ENCODE assay signal across 8 mouse cellular contexts in the genomic region with DNA sequence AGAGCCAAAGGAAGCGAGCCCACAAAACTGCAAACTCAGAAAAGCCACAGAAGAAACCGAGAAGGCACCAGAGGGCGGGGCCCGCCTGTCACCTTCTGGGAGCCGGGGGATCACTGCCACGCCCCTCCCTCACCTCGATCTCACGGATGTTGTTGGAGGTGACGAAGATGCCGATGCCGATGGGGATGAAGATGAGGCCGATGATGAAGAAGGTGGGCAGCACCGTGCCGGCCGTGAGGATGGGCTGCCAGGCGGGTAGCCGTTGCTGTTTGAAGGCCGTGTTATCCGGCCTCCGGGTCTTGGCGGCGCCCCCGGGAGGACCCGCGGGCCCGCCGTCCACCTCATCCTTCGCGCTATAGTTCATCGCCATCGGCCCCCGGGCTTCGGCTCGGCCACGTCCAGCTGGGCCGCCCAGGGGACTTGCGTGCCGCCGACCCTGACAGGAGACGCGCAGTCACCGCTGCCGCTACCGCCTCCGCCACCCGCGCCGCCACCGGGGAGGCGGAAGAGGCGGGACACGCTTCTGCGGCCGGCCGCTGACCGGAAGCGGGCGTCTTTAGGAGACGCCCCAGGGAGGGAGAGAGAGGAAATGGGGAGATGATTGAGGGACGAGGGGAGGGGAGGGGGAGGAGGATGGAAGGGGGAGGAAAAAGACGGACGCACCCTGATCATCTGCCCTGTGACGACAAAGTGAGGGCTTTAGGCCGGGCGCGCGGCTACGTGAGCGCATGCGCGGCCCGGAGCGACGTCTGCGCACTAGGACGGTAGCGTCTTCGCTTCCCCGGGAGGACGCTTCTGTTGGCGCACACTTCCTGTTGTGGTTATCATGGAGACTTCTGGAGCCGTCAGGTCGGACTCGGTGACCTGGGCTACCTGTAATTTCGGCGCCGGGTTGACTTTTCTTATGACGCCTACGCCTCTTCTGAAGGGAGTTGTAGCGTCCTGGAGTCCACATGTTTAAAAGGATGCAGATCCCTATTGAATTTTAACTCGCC. TPM values are rescaled to one million over a fixed set of nuclear protein-coding genes. Genes with fewer than 3 reads are reported as not detected.
DNase-seq lines count a peak whose midpoint lies in the region; ATAC-seq and TF ChIP-seq lines count a peak whose summit lies in the region.

A gene (minus strand): TSS at position 667 of the 995 bp plus-strand sequence.

- H3K4me1 ChIP-seq in embryonic facial prominence, embryonic 13.5 days = peaks cover 14% of the 10 kb centered on the region
- H3K4me1 ChIP-seq in kidney, adult 2 months (ENCODE audit: control insufficient read depth, insufficient read depth, low read length) = peaks cover 15% of the 10 kb centered on the region
- H3K4me1 ChIP-seq in limb, embryonic 12.5 days (replicated peaks) = peaks cover 9% of the 10 kb centered on the region
- peaks cover 27% of the 10 kb centered on the region for H3K4me1 ChIP-seq in midbrain, embryonic 15.5 days
- peaks cover 5% of the 10 kb centered on the region for H3K4me1 ChIP-seq in spleen, adult 2 months (ENCODE audit: control insufficient read depth, insufficient read depth, insufficient read length)

- peak within 1 kb of the TSS; percentile 93 for H3K9ac ChIP-seq in embryonic facial prominence, embryonic 13.5 days
- H3K9ac ChIP-seq in limb, embryonic 12.5 days (replicated peaks) = peak within 1 kb of the TSS; percentile 85
- H3K9ac ChIP-seq in midbrain, embryonic 15.5 days = peak within 1 kb of the TSS; percentile 90

- H3K4me2 ChIP-seq in embryonic facial prominence, embryonic 13.5 days = peak within 1 kb of the TSS; percentile 71
- H3K4me2 ChIP-seq in limb, embryonic 12.5 days = peak within 1 kb of the TSS; percentile 73
- peak within 1 kb of the TSS; percentile 54 for H3K4me2 ChIP-seq in midbrain, embryonic 15.5 days

- TF ChIP-seq POLR2A in kidney, adult 2 months (IDR thresholded peaks at IDR 0.05; ENCODE audit: low read depth, low read length) = peak; percentile 69
- TF ChIP-seq POLR2A in spleen, adult 2 months (IDR thresholded peaks at IDR 0.05; ENCODE audit: low read depth, low read length) = no peak; the same call in none of the 2 replicates

- WGBS in embryonic facial prominence, embryonic 13.5 days = under 1% methylated on average over 91 of the region's 91 CpGs
- WGBS in kidney, adult 2 months = under 1% methylated on average over 90 of the region's 91 CpGs
- WGBS in limb, embryonic 12.5 days = under 1% methylated on average over 90 of the region's 91 CpGs
- under 1% methylated on average over 91 of the region's 91 CpGs for WGBS in midbrain, embryonic 15.5 days
- WGBS in spleen, adult 2 months = under 1% methylated on average over 91 of the region's 91 CpGs

- H3K27me3 ChIP-seq in embryonic facial prominence, embryonic 13.5 days = no peaks in the 10 kb centered on the region
- no peaks in the 10 kb centered on the region for H3K27me3 ChIP-seq in kidney, adult 2 months (replicated peaks; ENCODE audit: control insufficient read depth, insufficient read depth, low read length)
- H3K27me3 ChIP-seq in limb, embryonic 12.5 days = no peaks in the 10 kb centered on the region
- H3K27me3 ChIP-seq in midbrain, embryonic 15.5 days (replicated peaks) = no peaks in the 10 kb centered on the region
- no peaks in the 10 kb centered on the region for H3K27me3 ChIP-seq in spleen, adult 2 months (ENCODE audit: control insufficient read depth, insufficient read depth, low read length)

- peak; percentile 94 for ATAC-seq in embryonic facial prominence, embryonic 13.5 days (ENCODE audit: insufficient number of reproducible peaks, insufficient read depth, low FRiP score, low TSS enrichment, low read depth)
- peak; percentile 93 for ATAC-seq in limb, embryonic 12.5 days (ENCODE audit: insufficient number of reproducible peaks, insufficient read depth, low FRiP score, low TSS enrichment, low read depth)
- peak; percentile 99 for ATAC-seq in midbrain, embryonic 15.5 days (replicated peaks)

- no peak for TF ChIP-seq CTCF in kidney, adult 2 months (conservative IDR thresholded peaks at IDR 0.05; ENCODE audit: insufficient read depth, insufficient read length, low read depth, low read length)
- no peak for TF ChIP-seq CTCF in spleen, adult 2 months (IDR thresholded peaks at IDR 0.05; ENCODE audit: extremely low read depth, insufficient read depth, insufficient read length, insufficient replicate concordance)

- H3K27ac ChIP-seq in embryonic facial prominence, embryonic 13.5 days = peak within 1 kb of the TSS; percentile 95
- H3K27ac ChIP-seq in kidney, adult 2 months (ENCODE audit: insufficient read depth, low read depth, low read length) = peak within 1 kb of the TSS; percentile 80
- peak within 1 kb of the TSS; percentile 93 for H3K27ac ChIP-seq in limb, embryonic 12.5 days
- peak within 1 kb of the TSS; percentile 91 for H3K27ac ChIP-seq in midbrain, embryonic 15.5 days
- H3K27ac ChIP-seq in spleen, adult 2 months (ENCODE audit: insufficient read depth, low read length) = peak within 1 kb of the TSS; percentile 85

- no peaks in the 10 kb centered on the region for H3K36me3 ChIP-seq in embryonic facial prominence, embryonic 13.5 days
- no peaks in the 10 kb centered on the region for H3K36me3 ChIP-seq in kidney, adult 2 months (ENCODE audit: control insufficient read depth, insufficient read depth, low read length)
- no peaks in the 10 kb centered on the region for H3K36me3 ChIP-seq in limb, embryonic 12.5 days
- H3K36me3 ChIP-seq in midbrain, embryonic 15.5 days (replicated peaks) = no peaks in the 10 kb centered on the region
- no peaks in the 10 kb centered on the region for H3K36me3 ChIP-seq in spleen, adult 2 months (ENCODE audit: control insufficient read depth, insufficient read depth, low read length)

- H3K9me3 ChIP-seq in embryonic facial prominence, embryonic 13.5 days = no peaks in the 10 kb centered on the region
- no peaks in the 10 kb centered on the region for H3K9me3 ChIP-seq in limb, embryonic 12.5 days
- no peaks in the 10 kb centered on the region for H3K9me3 ChIP-seq in midbrain, embryonic 15.5 days

- H3K4me3 ChIP-seq in embryonic facial prominence, embryonic 13.5 days = peak within 1 kb of the TSS; percentile 94
- H3K4me3 ChIP-seq in kidney, adult 2 months (ENCODE audit: insufficient read depth, low read depth, low read length) = peak within 1 kb of the TSS; percentile 86
- peak within 1 kb of the TSS; percentile 89 for H3K4me3 ChIP-seq in limb, embryonic 12.5 days (replicated peaks)
- H3K4me3 ChIP-seq in midbrain, embryonic 15.5 days = peak within 1 kb of the TSS; percentile 91
- H3K4me3 ChIP-seq in spleen, adult 2 months (ENCODE audit: extremely low read depth, insufficient read depth, insufficient read length) = peak within 1 kb of the TSS; percentile 66

- peak; percentile 99 for DNase-seq in 3134 (ENCODE audit: extremely low read depth, insufficient read length, low spot score)
- peak; percentile 95 to 96 for DNase-seq in adrenal gland, postnatal 36 days
- DNase-seq in heart, adult 18-20 months = peak; percentile 94 to 97
- peak; percentile 97 for DNase-seq in kidney, adult 2 months
- peak; percentile 85 to 89 for DNase-seq in spleen, adult 2 months (ENCODE audit: low read depth in 1 of 2, low spot score in 2 of 2)

RNA-seq across cellular contexts. Expression of the gene that starts here (rescaled TPM):
- total RNA-seq in adrenal gland, postnatal 36 days (2021) = 100 to 1,000 TPM; 115 to 146 TPM
- polyA plus RNA-seq in embryonic facial prominence, embryonic 13.5 days (2015; fragmentation: Nextera tagmentation; extraction: Ambion mirVana) = 45.7 and 53.9 TPM in 2 replicates
- 10 to 100 TPM; 63.7 to 65.6 TPM for total RNA-seq in heart, adult 18-20 months (2021)
- 39.7 and 53.7 TPM in 2 replicates for polyA plus RNA-seq in kidney, adult 2 months (2012; rRNA removed)
- 46.9 and 48.5 TPM in 2 replicates for polyA plus RNA-seq in limb, embryonic 12.5 days (2016; fragmentation: Nextera tagmentation; extraction: Ambion mirVana)
- polyA plus RNA-seq in midbrain, embryonic 15.5 days (2015; fragmentation: Nextera tagmentation; extraction: Ambion mirVana) = 113 and 114 TPM in 2 replicates
- 23.0 and 40.0 TPM in 2 replicates for polyA plus RNA-seq in spleen, adult 2 months (2012; rRNA removed)

Comparison
In these comparisons a context has a peak if more than half of its experiments do, and no peak if none do; other contexts are left out.
1. Peak in every context shown above with its lines: DNase-seq, ATAC-seq, H3K4me3 ChIP-seq and H3K27ac ChIP-seq.